Mouse (Mus musculus) hematopoietic stem cell, adult 5-6 weeks (primary cell): ENCODE measurements around the gene Pcyox1. TPM values are rescaled to one million over a fixed set of nuclear protein-coding genes. Genes with fewer than 3 reads are reported as not detected.
"Not testable (repeated sequence)": the region's sequence is repeated elsewhere in the genome, so short reads cannot be mapped to it uniquely, and the experiment has no call there.

Experiments used
- ATAC-seq, 2 experiments: fragments of 125-278 bp in 1 of 2; replicated peaks in 1 of 2; 2 replicates each; pipeline ENCODE4 v1.8.0; 2016 to 2017; ENCODE audit warnings: inconsistent platforms in 2 of 2, mild to moderate bottlenecking in 2 of 2, moderate number of reproducible peaks in 2 of 2, low read depth in 1 of 2, moderate TSS enrichment in 1 of 2; ENCODE audit not compliant: low FRiP score in 2 of 2, poor library complexity in 2 of 2, severe bottlenecking in 2 of 2, insufficient read depth in 1 of 2, low TSS enrichment in 1 of 2
- total RNA-seq: library from RNA; stranded (forward); fragments of 172-1452, 232-1000 nt; gene quantifications from 2 replicates; pipeline ENCODE4 v1.2.3, GENCODE M21; 2017

Gene Pcyox1
- total RNA-seq, 1 experiment from 2014 or later: 57.0 TPM

DNA sequence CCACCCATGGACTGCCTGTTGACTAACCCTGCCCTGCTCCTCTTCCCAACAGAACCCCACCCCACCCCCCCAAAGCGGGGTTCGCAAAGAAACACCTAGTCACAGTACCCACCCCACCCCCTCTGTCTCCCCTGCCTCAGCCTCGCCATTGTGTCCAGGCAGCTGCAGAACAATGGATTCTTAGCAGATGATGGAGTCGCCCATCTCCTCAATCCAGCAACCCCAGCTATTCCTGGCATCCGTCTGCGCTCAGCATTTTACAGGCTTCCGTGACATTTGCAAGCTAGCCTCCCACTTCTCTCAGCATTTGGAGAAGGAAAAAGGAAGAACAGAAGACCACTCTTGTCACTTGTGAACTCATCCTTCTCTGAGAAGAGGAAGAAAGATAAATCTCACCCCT, 53.3 kb downstream of the Pcyox1 start:
- ATAC-seq: no peak

DNA sequence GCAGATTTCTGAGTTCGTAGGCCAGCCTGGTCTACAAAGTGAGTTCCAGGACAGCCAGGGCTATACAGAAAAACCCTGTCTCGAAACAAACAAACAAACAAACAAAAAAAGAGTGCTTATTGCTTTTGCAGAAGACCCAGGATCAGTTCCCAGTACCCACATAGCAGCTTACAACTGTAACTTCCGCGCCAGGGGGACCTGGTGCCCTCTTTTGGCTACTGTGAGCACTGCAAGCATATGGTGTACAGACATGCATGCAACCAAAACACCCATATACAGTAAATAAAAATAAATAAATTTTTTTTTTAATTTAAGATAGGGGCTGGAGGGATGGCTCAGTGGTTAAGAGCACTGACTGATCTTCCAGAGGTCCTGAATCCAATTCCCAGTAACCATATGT, 60.6 kb downstream of the Pcyox1 start:
- not testable (repeated sequence) for ATAC-seq

Other genes starting within 250 kb of the Pcyox1 start
- gene Tgfa, start 201.9 kb downstream of the Pcyox1 start, total RNA-seq: 0.25 TPM in 1 of 2 replicates, not detected in the other
- 58.5 and 66.4 TPM in 2 replicates for gene Fam136a, start 31.5 kb downstream of the Pcyox1 start, total RNA-seq
- gene Snrpg, start 25.9 kb downstream of the Pcyox1 start, total RNA-seq: 38.8 and 47.3 TPM in 2 replicates
- 129 and 187 TPM in 2 replicates for gene Tia1, start 7.1 kb upstream of the Pcyox1 start, total RNA-seq
- gene Gm44790, start 29.5 kb upstream of the Pcyox1 start, total RNA-seq: not detected in 2 replicates
- 29.6 and 30.8 TPM in 2 replicates for gene C87436, start 41.2 kb upstream of the Pcyox1 start, total RNA-seq
- 84.5 and 121 TPM in 2 replicates for gene Pcbp1, start 129.2 kb upstream of the Pcyox1 start, total RNA-seq
- 0.69 and 6.6 TPM in 2 replicates for gene Asprv1, start 231.0 kb upstream of the Pcyox1 start, total RNA-seq